Mouse (Mus musculus) hindbrain, embryonic 12.5 days (tissue): ENCODE results near the gene 9130213A22Rik. TPM values are rescaled to one million over a fixed set of nuclear protein-coding genes. Genes with fewer than 3 reads are reported as not detected.
"Not testable (repeated sequence)": the region's sequence is repeated elsewhere in the genome, so short reads cannot be mapped to it uniquely, and the experiment has no call there.

Experiments used
- ATAC-seq: fragments of 200-750 bp; cut with Nextera tagmentation; 2 replicates; pipeline ENCODE4 v1.8.0; 2017; ENCODE audit warnings: moderate TSS enrichment; ENCODE audit not compliant: low FRiP score
- H3K27ac ChIP-seq: fragments of 300-500 bp; sonication (generic); 2 replicates; pipeline ENCODE4 v1.5.1; 2016; ENCODE audit warnings: mild to moderate bottlenecking
- H3K27me3 ChIP-seq: fragments of 300-500 bp; sonication (generic); 2 replicates; pipeline ENCODE4 v1.6.1; 2016; ENCODE audit warnings: mild to moderate bottlenecking
- H3K36me3 ChIP-seq: fragments of 300-500 bp; sonication (generic); 2 replicates; pipeline ENCODE4 v1.6.1; 2016; ENCODE audit warnings: mild to moderate bottlenecking
- H3K4me1 ChIP-seq: fragments of 300-500 bp; sonication (generic); 2 replicates; pipeline ENCODE4 v1.6.1; 2016
- H3K4me2 ChIP-seq: fragments of 300-500 bp; sonication (generic); replicated peaks from 2 replicates; pipeline ENCODE4 v1.6.1; 2016; ENCODE audit warnings: mild to moderate bottlenecking
- H3K4me3 ChIP-seq: fragments of 300-500 bp; sonication (generic); 2 replicates; pipeline ENCODE4 v1.5.1; 2016; ENCODE audit warnings: mild to moderate bottlenecking
- H3K9ac ChIP-seq: fragments of 300-500 bp; sonication (generic); 2 replicates; pipeline ENCODE4 v1.6.1; 2016; ENCODE audit warnings: mild to moderate bottlenecking, moderate library complexity
- H3K9me3 ChIP-seq: fragments of 300-500 bp; sonication (generic); replicated peaks from 2 replicates; pipeline ENCODE4 v1.6.1; 2016; ENCODE audit warnings: mild to moderate bottlenecking
- WGBS: fragments of 180-500 bp; shearing (Covaris S2); methylation state at CpG from one replicate; pipeline ENCODE4 v1.1.7; 2016; 5-methylcytosine and 5-hydroxymethylcytosine counted together
- polyA plus RNA-seq: library from polyadenylated mRNA; unstranded; fragments of >200 nt; fragmentation: Nextera tagmentation; extraction: Ambion mirVana; gene quantifications from 2 replicates; pipeline ENCODE4 v1.2.1, GENCODE M21; 2016

The 9130213A22Rik gene
- polyA plus RNA-seq, 1 experiment from 2014 or later: 0.26 TPM

DNA sequence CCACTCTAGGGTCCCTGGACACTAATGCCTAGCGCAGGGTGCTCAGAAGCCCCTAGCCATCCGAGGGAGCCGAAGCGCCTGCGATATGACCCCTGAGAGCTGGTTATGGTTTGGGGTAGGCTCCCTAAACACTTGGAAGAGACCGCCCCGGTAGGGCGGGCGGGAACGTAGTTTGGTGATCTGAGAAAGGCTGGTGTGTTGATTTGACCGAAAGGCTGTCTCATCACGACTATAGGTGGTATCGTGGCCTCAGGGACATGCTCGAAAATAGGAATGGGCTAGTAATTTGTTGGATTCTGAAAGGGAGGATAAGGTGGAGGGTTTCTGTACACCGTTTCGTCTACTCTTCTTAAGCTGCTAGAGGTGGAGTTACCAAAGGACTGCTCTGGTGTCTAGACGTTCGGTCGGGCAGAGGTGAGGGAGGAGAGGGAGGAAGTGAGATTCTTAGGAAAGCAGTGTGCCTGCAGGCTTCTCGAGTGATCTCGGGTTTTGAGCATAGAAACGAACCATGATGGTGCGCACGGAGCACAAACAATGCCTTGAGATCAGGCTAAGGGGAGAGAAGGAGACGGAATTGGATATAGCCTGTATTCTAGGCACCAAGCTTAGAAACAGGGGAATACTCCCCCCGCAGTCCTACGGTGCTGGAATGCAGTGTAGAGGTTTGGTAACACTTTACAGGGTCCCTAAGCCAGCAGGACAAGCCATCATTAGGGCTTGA is 26.7 kb downstream of the 9130213A22Rik start:
- H3K27ac ChIP-seq: peak overlapping the region; percentile 70
- peak overlapping the region; percentile 60 for H3K9ac ChIP-seq
- peak overlapping the region; percentile 93 for H3K4me2 ChIP-seq
- peak overlapping the region; percentile 46 for H3K4me3 ChIP-seq
- WGBS: 3% methylated on average over 27 of the region's 27 CpGs
- no peaks in the 10 kb centered on the region for H3K9me3 ChIP-seq
- ATAC-seq: no peak
- H3K27me3 ChIP-seq: no peaks in the 10 kb centered on the region
- peaks cover 63% of the 10 kb centered on the region for H3K4me1 ChIP-seq
- peaks cover 20% of the 10 kb centered on the region; the same call in 1 of the 2 replicates for H3K36me3 ChIP-seq

GRCm38 (mm10) chr11:69094697-69095429 is 27.5 kb downstream of the 9130213A22Rik start, which contains the start of gene Per1:
Gene Per1 (plus strand): TSS chr11:69095217.
- peaks cover 24% of the 10 kb centered on the region; the same call in 1 of the 2 replicates for H3K36me3 ChIP-seq
- peak; percentile 92 for ATAC-seq
- peak within 1 kb of the TSS; percentile 60 for H3K9ac ChIP-seq
- under 1% methylated on average over 37 of the region's 37 CpGs for WGBS
- H3K27ac ChIP-seq: peak within 1 kb of the TSS; percentile 70
- no peaks in the 10 kb centered on the region for H3K9me3 ChIP-seq
- H3K4me2 ChIP-seq: peak within 1 kb of the TSS; percentile 93
- H3K4me3 ChIP-seq: peak within 1 kb of the TSS; percentile 46
- H3K27me3 ChIP-seq: no peaks in the 10 kb centered on the region
- peaks cover 64% of the 10 kb centered on the region for H3K4me1 ChIP-seq

GRCm38 (mm10) chr11:69093856-69094255 is 28.5 kb downstream of the 9130213A22Rik start:
- H3K27me3 ChIP-seq, H3K27ac ChIP-seq, H3K9me3 ChIP-seq, H3K4me2 ChIP-seq, H3K4me3 ChIP-seq, ATAC-seq, H3K9ac ChIP-seq: not testable (repeated sequence)
- Histone ChIP-seq H3K36me3 (peaks cover 24% of the 10 kb centered on the region; the same call in 1 of the 2 replicates), H3K4me1 (peaks cover 63% of the 10 kb centered on the region)
- WGBS: 91% methylated on average over 7 of the region's 7 CpGs

DNA sequence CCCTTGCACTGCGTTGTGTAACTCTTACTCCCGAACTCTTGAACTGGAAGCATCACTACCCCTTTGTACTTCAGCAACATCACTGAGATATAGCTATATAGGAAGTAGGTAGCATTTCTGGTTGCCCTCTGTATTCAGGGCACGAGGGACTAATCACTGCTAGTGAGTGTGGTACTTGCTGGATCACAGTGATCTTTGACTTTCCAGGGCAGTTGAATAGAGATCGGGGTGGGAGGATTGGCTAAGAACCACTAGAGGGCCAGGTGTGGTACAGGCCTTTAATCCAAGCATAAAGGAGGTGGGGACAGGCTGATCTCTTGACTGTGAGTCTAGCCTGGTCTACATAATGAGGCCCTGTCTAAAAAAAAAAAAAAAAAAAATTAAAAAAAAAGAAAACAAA is 29.5 kb downstream of the 9130213A22Rik start:
- peaks cover 56% of the 10 kb centered on the region for H3K4me1 ChIP-seq
- no peaks in the 10 kb centered on the region for H3K27me3 ChIP-seq
- H3K36me3 ChIP-seq: peaks cover 24% of the 10 kb centered on the region; the same call in 1 of the 2 replicates
- H3K9me3 ChIP-seq: no peaks in the 10 kb centered on the region
- H3K27ac ChIP-seq: no peak overlapping the region
- H3K4me3 ChIP-seq: no peak overlapping the region
- H3K4me2 ChIP-seq: no peak overlapping the region
- 89% methylated on average over 4 of the region's 4 CpGs for WGBS
- ATAC-seq: no peak
- no peak overlapping the region for H3K9ac ChIP-seq

DNA sequence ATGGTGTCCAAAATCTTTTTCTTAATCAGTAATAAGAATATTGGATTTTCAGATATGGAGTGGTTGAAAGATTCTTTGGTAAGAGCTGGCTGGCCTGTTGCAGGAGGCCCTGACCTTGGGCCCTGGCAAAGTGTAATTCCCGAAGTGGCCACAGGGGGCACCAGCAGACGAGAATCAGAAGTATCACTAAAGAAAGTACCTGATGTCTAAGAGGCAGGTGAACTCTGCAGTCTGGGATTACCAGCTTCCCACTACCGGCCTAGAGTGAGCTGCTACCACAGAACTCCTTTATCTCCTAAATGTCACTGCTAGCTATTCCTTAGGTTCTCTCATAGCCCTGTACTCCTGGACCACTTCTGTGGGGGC is 30.0 kb downstream of the 9130213A22Rik start:
- no peak overlapping the region for H3K4me3 ChIP-seq
- H3K4me2 ChIP-seq: no peak overlapping the region
- WGBS: 2% methylated on average over 3 of the region's 3 CpGs
- no peak for ATAC-seq
- H3K9me3 ChIP-seq: no peaks in the 10 kb centered on the region
- no peaks in the 10 kb centered on the region for H3K27me3 ChIP-seq
- H3K9ac ChIP-seq: no peak overlapping the region
- H3K36me3 ChIP-seq: peaks cover 24% of the 10 kb centered on the region; the same call in 1 of the 2 replicates
- peaks cover 56% of the 10 kb centered on the region for H3K4me1 ChIP-seq
- H3K27ac ChIP-seq: no peak overlapping the region

- Histone ChIP-seq H3K27ac (no peak overlapping the region), H3K9ac (no peak overlapping the region), H3K36me3 (peaks cover 24% of the 10 kb centered on the region; the same call in 1 of the 2 replicates), H3K4me3 (no peak overlapping the region), H3K4me2 (no peak overlapping the region), H3K4me1 (peaks cover 50% of the 10 kb centered on the region), H3K9me3 (no peaks in the 10 kb centered on the region), H3K27me3 (no peaks in the 10 kb centered on the region)
- no peak for ATAC-seq
- WGBS: 67% methylated on average over 7 of the region's 7 CpGs
These were observed 30.6 kb downstream of the 9130213A22Rik start for GRCm38 (mm10) chr11:69091566-69092385.

DNA sequence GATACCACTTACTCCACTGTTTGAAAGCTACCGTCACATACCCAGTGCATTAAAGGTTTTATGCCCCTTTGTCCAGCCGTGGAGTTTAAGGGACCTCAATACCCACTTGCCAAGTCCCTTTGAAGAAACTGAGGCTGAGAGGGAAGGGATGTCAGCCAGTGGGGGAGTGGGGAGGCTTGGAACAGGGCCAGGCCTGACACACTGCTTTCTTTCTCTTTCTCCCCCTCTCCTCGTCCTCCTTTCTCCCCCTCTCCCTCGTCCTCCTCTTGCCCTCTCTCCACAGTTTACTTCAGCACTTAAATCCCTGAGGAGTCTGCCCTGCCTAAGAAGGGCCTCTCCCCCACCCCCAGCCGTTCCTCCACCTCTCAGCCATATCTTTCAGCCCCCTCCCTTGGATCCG is 32.0 kb downstream of the 9130213A22Rik start:
- peak overlapping the region; percentile 38 for H3K9ac ChIP-seq

DNA sequence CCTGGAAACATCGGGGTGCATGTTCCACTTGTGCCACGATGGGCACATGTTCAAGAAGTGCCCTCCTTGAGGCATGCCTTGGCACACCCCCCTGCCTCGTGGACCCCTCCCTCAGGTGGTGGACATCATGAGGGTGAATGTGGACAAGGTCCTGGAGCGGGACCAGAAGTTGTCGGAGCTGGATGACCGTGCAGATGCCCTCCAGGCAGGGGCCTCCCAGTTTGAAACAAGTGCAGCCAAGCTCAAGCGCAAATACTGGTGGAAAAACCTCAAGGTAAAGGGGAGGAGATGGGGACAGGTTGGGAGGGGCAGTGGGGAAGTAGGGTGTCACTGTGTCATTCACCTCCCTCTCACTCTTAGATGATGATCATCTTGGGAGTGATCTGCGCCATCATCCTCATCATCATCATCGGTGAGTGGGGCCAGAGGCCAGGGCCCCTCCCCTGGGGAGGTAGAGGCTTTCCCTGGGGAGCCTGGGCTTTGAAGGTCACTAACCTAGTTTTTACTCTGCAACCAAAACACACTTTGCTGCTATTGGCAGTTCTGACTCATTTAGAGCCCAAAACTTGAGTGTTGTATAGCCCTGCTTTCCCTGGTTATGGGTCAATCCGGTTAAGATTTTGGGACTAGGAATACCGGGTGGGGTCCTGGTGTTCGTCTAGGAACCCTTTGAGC is 32.6 kb downstream of the 9130213A22Rik start:
- WGBS: 90% methylated on average over 12 of the region's 12 CpGs
- no peaks in the 10 kb centered on the region for H3K27me3 ChIP-seq
- H3K4me2 ChIP-seq: peak overlapping the region; percentile 84
- H3K9me3 ChIP-seq: no peaks in the 10 kb centered on the region
- H3K4me3 ChIP-seq: peak overlapping the region; percentile 98
- peaks cover 35% of the 10 kb centered on the region for H3K4me1 ChIP-seq
- 0 out of 2 replicates have a peak overlapping the region, but pooled peaks have one; percentile 95 for H3K27ac ChIP-seq
- ATAC-seq: no peak
- H3K9ac ChIP-seq: peak overlapping the region; percentile 99
- peaks cover 24% of the 10 kb centered on the region; the same call in 1 of the 2 replicates for H3K36me3 ChIP-seq

More for the DNA sequence above, 32.0 kb downstream of the 9130213A22Rik start:
- no peaks in the 10 kb centered on the region for H3K9me3 ChIP-seq
- no peak overlapping the region for H3K4me3 ChIP-seq
- no peak overlapping the region for H3K4me2 ChIP-seq
- peaks cover 37% of the 10 kb centered on the region for H3K4me1 ChIP-seq
- no peaks in the 10 kb centered on the region for H3K27me3 ChIP-seq
- H3K36me3 ChIP-seq: peaks cover 24% of the 10 kb centered on the region; the same call in 1 of the 2 replicates
- 61% methylated on average over 6 of the region's 6 CpGs for WGBS
- H3K27ac ChIP-seq: no peak overlapping the region
- ATAC-seq: no peak

DNA sequence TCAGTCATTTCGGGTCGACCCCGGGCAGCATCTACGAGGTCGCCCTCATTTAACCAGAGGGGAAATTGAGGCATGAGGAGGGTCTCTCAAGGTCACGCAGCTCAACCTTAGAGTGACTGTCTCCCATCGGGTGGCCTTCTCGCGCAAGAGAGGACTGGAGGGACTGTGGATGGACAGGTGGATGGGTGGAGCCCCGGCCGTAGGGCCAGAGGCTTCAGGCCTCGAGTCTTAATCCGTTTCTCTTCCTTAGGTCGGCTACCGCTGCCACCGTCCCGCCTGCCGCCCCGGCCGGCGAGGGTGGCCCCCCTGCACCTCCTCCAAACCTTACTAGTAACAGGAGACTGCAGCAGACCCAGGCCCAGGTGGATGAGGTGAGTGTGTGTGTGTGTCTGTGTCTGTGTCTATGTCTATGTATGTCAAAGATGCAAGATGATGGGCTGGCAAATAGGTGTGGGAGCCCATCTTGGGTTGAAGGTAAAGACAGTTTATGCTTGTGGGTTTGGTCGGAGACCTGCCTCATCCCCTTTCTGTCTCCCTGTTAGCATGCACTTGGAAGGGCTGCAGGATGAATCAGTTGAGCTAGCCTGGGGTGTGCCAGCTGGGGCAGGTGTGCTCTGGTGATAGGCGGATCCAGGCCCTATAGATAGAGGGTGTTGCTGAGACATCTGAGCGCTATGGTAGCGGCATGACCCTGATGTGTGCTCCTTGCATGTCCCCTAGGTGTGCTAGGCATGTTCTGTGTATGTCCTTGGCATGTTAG is 33.4 kb downstream of the 9130213A22Rik start:
- 11% methylated on average over 25 of the region's 25 CpGs for WGBS
- ATAC-seq: peak; percentile 38

GRCm38 (mm10) chr11:69088103-69088855 is 34.1 kb downstream of the 9130213A22Rik start, which contains the start of gene Vamp2:
Gene Vamp2 (plus strand): TSS chr11:69088490.
- H3K4me1 ChIP-seq: peaks cover 30% of the 10 kb centered on the region
- peak within 1 kb of the TSS; percentile 99 for H3K9ac ChIP-seq
- H3K4me2 ChIP-seq: peak within 1 kb of the TSS; percentile 84
- H3K9me3 ChIP-seq: no peaks in the 10 kb centered on the region
- peak; percentile 77 for ATAC-seq
- peak within 1 kb of the TSS; percentile 98 for H3K4me3 ChIP-seq
- H3K27ac ChIP-seq: peak within 1 kb of the TSS; percentile 95
- no peaks in the 10 kb centered on the region for H3K27me3 ChIP-seq
- 1% methylated on average over 66 of the region's 67 CpGs for WGBS
- H3K36me3 ChIP-seq: peaks cover 24% of the 10 kb centered on the region; the same call in 1 of the 2 replicates

More for the DNA sequence above, 33.4 kb downstream of the 9130213A22Rik start:
- Histone ChIP-seq H3K4me3 (peak overlapping the region; percentile 98), H3K36me3 (peaks cover 24% of the 10 kb centered on the region; the same call in 1 of the 2 replicates), H3K27me3 (no peaks in the 10 kb centered on the region), H3K4me2 (peak overlapping the region; percentile 84), H3K9me3 (no peaks in the 10 kb centered on the region), H3K4me1 (peaks cover 30% of the 10 kb centered on the region), H3K9ac (peak overlapping the region; percentile 99), H3K27ac (peak overlapping the region; percentile 95)
